Mouse (Mus musculus) neural tube, embryonic 14.5 days (tissue): ENCODE data around the gene Akirin2. TPM values are rescaled to one million over a fixed set of nuclear protein-coding genes. Genes with fewer than 3 reads are reported as not detected.
A peak's percentile ranks its signal among the peaks of the same experiment; 100 is the strongest.

Experiments used
- ATAC-seq: fragments of 200-750 bp; cut with Nextera tagmentation; 2 replicates; pipeline ENCODE4 v1.8.0; 2017; ENCODE audit warnings: low read depth, mild to moderate bottlenecking, moderate TSS enrichment, moderate library complexity
- H3K27ac ChIP-seq: fragments of 300-500 bp; sonication (generic); 2 replicates; pipeline ENCODE4 v1.5.1; 2014; ENCODE audit warnings: low read depth, mild to moderate bottlenecking, control low read depth, low read length, moderate library complexity, mixed read lengths
- H3K27me3 ChIP-seq: fragments of 300-500 bp; sonication (generic); 2 replicates; pipeline ENCODE4 v1.6.1; 2014; ENCODE audit warnings: low read length; ENCODE audit not compliant: control insufficient read depth, insufficient read depth
- H3K36me3 ChIP-seq: fragments of 300-500 bp; sonication (generic); 2 replicates; pipeline ENCODE4 v1.6.1; 2014; ENCODE audit warnings: low read length, mixed read lengths; ENCODE audit not compliant: control insufficient read depth, insufficient read depth
- H3K4me1 ChIP-seq: fragments of 300-500 bp; sonication (generic); 2 replicates; pipeline ENCODE4 v1.6.1; 2014; ENCODE audit warnings: low read length; ENCODE audit not compliant: control insufficient read depth, insufficient read depth
- H3K4me2 ChIP-seq: fragments of 300-500 bp; sonication (generic); 2 replicates; pipeline ENCODE4 v1.6.1; 2014; ENCODE audit warnings: mild to moderate bottlenecking, low read depth, low read length, control low read depth
- H3K4me3 ChIP-seq: fragments of 300-500 bp; sonication (generic); 2 replicates; pipeline ENCODE4 v1.5.1; 2014; ENCODE audit warnings: low read depth, low read length, control low read depth, mixed read lengths
- H3K9ac ChIP-seq: fragments of 300-500 bp; sonication (generic); replicated peaks from 2 replicates; pipeline ENCODE4 v1.6.1; 2014; ENCODE audit warnings: low read depth, mild to moderate bottlenecking, control low read depth, low read length, mixed read lengths
- H3K9me3 ChIP-seq: fragments of 300-500 bp; sonication (generic); 2 replicates; pipeline ENCODE4 v1.6.1; 2016; ENCODE audit warnings: low read length; ENCODE audit not compliant: control insufficient read depth
- WGBS: fragments of 180-500 bp; shearing (Covaris S2); extraction: QIAGEN DNeasy Blood & Tissue Kit; methylation state at CpG from one replicate; pipeline ENCODE4 v1.1.7; 2014; 5-methylcytosine and 5-hydroxymethylcytosine counted together
- polyA plus RNA-seq: library from polyadenylated mRNA; unstranded; fragments of >200 nt; fragmentation: Nextera tagmentation; extraction: Ambion mirVana; gene quantifications from 2 replicates; pipeline ENCODE4 v1.2.1, GENCODE M21; 2014

Akirin2 gene
- polyA plus RNA-seq, 1 experiment from 2014 or later: 82.1 TPM

GRCm38 (mm10) chr4:34551098-34551809, 517 bp downstream of the Akirin2 start:
- peak; percentile 53 for ATAC-seq
- no peaks in the 10 kb centered on the region for H3K27me3 ChIP-seq
- no peaks in the 10 kb centered on the region for H3K36me3 ChIP-seq
- no peaks in the 10 kb centered on the region for H3K9me3 ChIP-seq
- H3K4me1 ChIP-seq: peaks cover 11% of the 10 kb centered on the region
- peak overlapping the region; percentile 93 for H3K27ac ChIP-seq
- WGBS: under 1% methylated on average over 49 of the region's 50 CpGs
- H3K4me2 ChIP-seq: peak overlapping the region; percentile 79
- H3K9ac ChIP-seq: peak overlapping the region; percentile 97
- H3K4me3 ChIP-seq: peak overlapping the region; percentile 94

GRCm38 (mm10) chr4:34551966-34552365, 1.2 kb downstream of the Akirin2 start:
- Histone ChIP-seq H3K9ac (peak overlapping the region; percentile 97; the same call in 1 of the 2 replicates), H3K36me3 (no peaks in the 10 kb centered on the region), H3K27me3 (no peaks in the 10 kb centered on the region), H3K27ac (no peak overlapping the region), H3K9me3 (no peaks in the 10 kb centered on the region), H3K4me3 (peak overlapping the region; percentile 94), H3K4me1 (peaks cover 16% of the 10 kb centered on the region), H3K4me2 (peak overlapping the region; percentile 79)
- ATAC-seq: no peak
- 15% methylated on average over 3 of the region's 3 CpGs for WGBS

- Histone ChIP-seq H3K9me3 (no peaks in the 10 kb centered on the region), H3K27ac (no peak overlapping the region), H3K4me3 (no peak overlapping the region), H3K9ac (no peak overlapping the region), H3K27me3 (no peaks in the 10 kb centered on the region), H3K36me3 (no peaks in the 10 kb centered on the region), H3K4me1 (peaks cover 24% of the 10 kb centered on the region), H3K4me2 (no peak overlapping the region)
- ATAC-seq: no peak
- 29% methylated on average over 1 of the region's 1 CpGs for WGBS
Observed at GRCm38 (mm10) chr4:34554596-34554995, 3.9 kb downstream of the Akirin2 start.

GRCm38 (mm10) chr4:34555604-34556003, 4.9 kb downstream of the Akirin2 start:
- no peaks in the 10 kb centered on the region for H3K27me3 ChIP-seq
- no peak overlapping the region for H3K4me2 ChIP-seq
- H3K9me3 ChIP-seq: no peaks in the 10 kb centered on the region
- H3K9ac ChIP-seq: no peak overlapping the region
- no peak for ATAC-seq
- no peak overlapping the region for H3K4me3 ChIP-seq
- 92% methylated on average over 3 of the region's 3 CpGs for WGBS
- peaks cover 24% of the 10 kb centered on the region for H3K4me1 ChIP-seq
- H3K27ac ChIP-seq: no peak overlapping the region
- no peaks in the 10 kb centered on the region for H3K36me3 ChIP-seq

GRCm38 (mm10) chr4:34556183-34556582, 5.4 kb downstream of the Akirin2 start:
- peaks cover 24% of the 10 kb centered on the region for H3K4me1 ChIP-seq
- no peaks in the 10 kb centered on the region for H3K27me3 ChIP-seq
- no peaks in the 10 kb centered on the region for H3K9me3 ChIP-seq
- no peak overlapping the region for H3K9ac ChIP-seq
- H3K4me2 ChIP-seq: no peak overlapping the region
- H3K36me3 ChIP-seq: no peaks in the 10 kb centered on the region
- H3K27ac ChIP-seq: no peak overlapping the region
- no peak for ATAC-seq
- H3K4me3 ChIP-seq: no peak overlapping the region

GRCm38 (mm10) chr4:34560971-34561370, 10.2 kb downstream of the Akirin2 start:
- WGBS: 52% methylated on average over 4 of the region's 4 CpGs

GRCm38 (mm10) chr4:34566226-34566625, 15.5 kb downstream of the Akirin2 start:
- 90% methylated on average over 6 of the region's 6 CpGs for WGBS
- Histone ChIP-seq H3K4me1 (no peaks in the 10 kb centered on the region), H3K9ac (no peak overlapping the region), H3K9me3 (no peaks in the 10 kb centered on the region), H3K4me2 (no peak overlapping the region), H3K27me3 (no peaks in the 10 kb centered on the region), H3K27ac (no peak overlapping the region), H3K36me3 (peaks cover 28% of the 10 kb centered on the region), H3K4me3 (no peak overlapping the region)
- no peak for ATAC-seq

More at GRCm38 (mm10) chr4:34560971-34561370, 10.2 kb downstream of the Akirin2 start:
- Histone ChIP-seq H3K4me3 (no peak overlapping the region), H3K27me3 (no peaks in the 10 kb centered on the region), H3K9ac (no peak overlapping the region), H3K4me2 (no peak overlapping the region), H3K36me3 (peaks cover 6% of the 10 kb centered on the region), H3K4me1 (peaks cover 12% of the 10 kb centered on the region), H3K27ac (no peak overlapping the region), H3K9me3 (no peaks in the 10 kb centered on the region)
- ATAC-seq: no peak

GRCm38 (mm10) chr4:34572876-34573275, 22.1 kb downstream of the Akirin2 start:
- no peak for ATAC-seq
- H3K36me3 ChIP-seq: peaks cover 63% of the 10 kb centered on the region

GRCm38 (mm10) chr4:34577028-34577427, 26.3 kb downstream of the Akirin2 start:
- ATAC-seq: no peak
- Histone ChIP-seq H3K27ac (no peak overlapping the region), H3K36me3 (peaks cover 62% of the 10 kb centered on the region), H3K4me2 (no peak overlapping the region), H3K9me3 (no peaks in the 10 kb centered on the region), H3K9ac (no peak overlapping the region), H3K4me1 (no peaks in the 10 kb centered on the region), H3K27me3 (no peaks in the 10 kb centered on the region), H3K4me3 (no peak overlapping the region)
- WGBS: 94% methylated on average over 2 of the region's 2 CpGs

More at GRCm38 (mm10) chr4:34572876-34573275, 22.1 kb downstream of the Akirin2 start:
- Histone ChIP-seq H3K4me3 (no peak overlapping the region), H3K27ac (no peak overlapping the region), H3K27me3 (no peaks in the 10 kb centered on the region), H3K4me1 (no peaks in the 10 kb centered on the region), H3K4me2 (no peak overlapping the region), H3K9ac (no peak overlapping the region), H3K9me3 (no peaks in the 10 kb centered on the region)
- WGBS: 91% methylated on average over 2 of the region's 2 CpGs
